Mouse (Mus musculus) heart, postnatal 0 days (tissue): ENCODE measurements around the gene Myo9a. TPM values are rescaled to one million over a fixed set of nuclear protein-coding genes. Genes with fewer than 3 reads are reported as not detected.

Experiments used
- ATAC-seq: fragments of 200-750 bp; cut with Nextera tagmentation; 2 replicates; pipeline ENCODE4 v1.8.0; 2017; ENCODE audit warnings: low read depth, moderate number of reproducible peaks, moderate library complexity; ENCODE audit not compliant: insufficient read depth
- DNase-seq: peaks from one replicate; pipeline ENCODE4 v3.0.0-alpha.2; 2016; ENCODE audit warnings: low spot score
- H3K27ac ChIP-seq: fragments of 300-500 bp; sonication (generic); 2 replicates; pipeline ENCODE4 v1.5.1; 2014; ENCODE audit warnings: low read depth, mild to moderate bottlenecking
- H3K27me3 ChIP-seq: fragments of 300-500 bp; sonication (generic); 2 replicates; pipeline ENCODE4 v1.6.1; 2014; ENCODE audit warnings: low read length, mixed read lengths; ENCODE audit not compliant: control insufficient read depth, insufficient read depth
- H3K36me3 ChIP-seq: fragments of 300-500 bp; sonication (generic); replicated peaks from 2 replicates; pipeline ENCODE4 v1.6.1; 2014; ENCODE audit warnings: low read length, mixed read lengths; ENCODE audit not compliant: control insufficient read depth, insufficient read depth
- H3K4me1 ChIP-seq: fragments of 300-500 bp; sonication (generic); 2 replicates; pipeline ENCODE4 v1.6.1; 2014; ENCODE audit warnings: antibody characterized with exemption; ENCODE audit not compliant: control insufficient read depth, insufficient read depth
- H3K4me2 ChIP-seq: fragments of 300-500 bp; sonication (generic); 2 replicates; pipeline ENCODE4 v1.6.1; 2014; ENCODE audit warnings: low read depth, mild to moderate bottlenecking, low read length, moderate library complexity
- H3K4me3 ChIP-seq: fragments of 300-500 bp; sonication (generic); 2 replicates; pipeline ENCODE4 v1.5.1; 2014; ENCODE audit warnings: low read depth, low read length
- H3K9ac ChIP-seq: fragments of 300-500 bp; sonication (generic); replicated peaks from 2 replicates; pipeline ENCODE4 v1.6.1; 2014; ENCODE audit warnings: low read depth, low read length, mixed read lengths
- H3K9me3 ChIP-seq: fragments of 300-500 bp; sonication (generic); replicated peaks from 2 replicates; pipeline ENCODE4 v1.6.1; 2016; ENCODE audit warnings: low read length; ENCODE audit not compliant: control insufficient read depth
- CTCF ChIP-seq: IDR thresholded peaks from 2 replicates; pipeline ENCODE4 v1.5.1; 2016; ENCODE audit warnings: antibody characterized with exemption, control low read depth, low read depth
- EP300 ChIP-seq: IDR thresholded peaks from 2 replicates; pipeline ENCODE4 v1.6.1; 2016; ENCODE audit warnings: antibody characterized with exemption, low read depth
- WGBS: fragments of 180-500 bp; shearing (Covaris S2); extraction: QIAGEN DNeasy Blood & Tissue Kit; methylation state at CpG from one replicate; pipeline ENCODE4 v1.1.7; 2014; 5-methylcytosine and 5-hydroxymethylcytosine counted together
- polyA plus RNA-seq: library from polyadenylated mRNA; unstranded; fragments of >200 nt; fragmentation: Nextera tagmentation; extraction: Ambion mirVana; gene quantifications from 2 replicates; pipeline ENCODE4 v1.2.1, GENCODE M21; 2015
- total RNA-seq: library from RNA; depleted of rRNA; stranded (reverse); fragments of >200 nt; gene quantifications from 2 replicates; pipeline ENCODE4 v1.2.3, GENCODE M21; 2014; ENCODE audit warnings: low replicate concordance

Myo9a gene
- total and polyA plus RNA-seq, 2 experiments from 2014 or later = 4.5 to 12.2 TPM

DNA sequence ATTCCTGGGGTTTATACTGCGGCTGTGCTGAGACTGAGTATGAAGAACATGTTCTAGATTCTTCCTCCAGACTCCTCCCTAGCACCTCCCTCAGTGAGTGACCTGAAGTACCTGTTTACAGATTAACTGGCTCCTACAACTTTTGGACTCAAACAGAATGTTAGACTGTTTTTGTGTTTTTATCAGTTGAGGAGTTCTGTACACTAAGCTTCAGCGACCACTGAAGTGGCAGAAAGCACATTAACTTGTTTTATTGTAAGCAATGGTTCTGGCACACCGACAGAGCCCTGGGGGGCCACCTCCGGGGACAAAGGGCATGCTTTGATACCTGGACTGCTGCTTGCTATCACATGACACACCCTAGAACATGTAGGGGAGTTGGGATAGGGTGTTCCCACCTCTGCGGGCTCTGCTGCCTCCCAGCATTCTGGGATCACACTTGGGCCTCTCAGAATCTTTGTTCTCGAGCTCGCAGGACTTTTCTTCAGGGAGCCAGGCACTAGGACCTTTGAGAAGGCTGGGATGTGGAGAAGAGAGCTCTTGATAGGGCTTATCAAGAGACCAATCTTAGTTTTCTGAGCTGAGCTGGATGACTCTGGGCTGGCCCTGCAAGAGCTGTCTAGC is 34.3 kb upstream of the Myo9a start:
- Histone ChIP-seq H3K4me3 (no peak overlapping the region), H3K4me2 (no peak overlapping the region), H3K9ac (no peak overlapping the region), H3K4me1 (no peaks in the 10 kb centered on the region), H3K27me3 (no peaks in the 10 kb centered on the region), H3K27ac (no peak overlapping the region), H3K9me3 (peaks cover 4% of the 10 kb centered on the region; the same call in 1 of the 2 replicates), H3K36me3 (no peaks in the 10 kb centered on the region)
- no peak for DNase-seq
- WGBS = 63% methylated on average over 7 of the region's 7 CpGs
- TF ChIP-seq CTCF = no peak
- no peak for TF ChIP-seq EP300
- no peak for ATAC-seq

DNA sequence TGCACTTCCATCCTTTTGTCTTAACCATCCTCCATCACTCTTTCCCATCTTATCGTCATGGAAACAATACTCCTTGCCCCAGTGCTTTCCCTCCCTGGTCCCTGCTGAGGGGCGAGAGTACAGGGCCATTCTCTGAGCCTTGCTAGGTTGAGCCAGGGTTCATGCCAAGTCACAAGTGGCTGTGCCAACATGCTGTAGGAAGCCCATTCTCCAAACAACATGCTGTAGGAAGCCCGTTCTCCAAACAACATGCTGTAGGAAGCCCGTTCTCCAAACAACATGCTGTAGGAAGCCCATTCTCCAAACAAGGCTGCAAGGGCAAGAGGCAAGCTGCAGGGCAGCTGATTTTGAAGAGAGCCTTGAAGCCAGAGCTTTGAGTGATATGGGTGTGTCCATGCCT is 32.5 kb upstream of the Myo9a start:
- Histone ChIP-seq H3K4me3 (no peak overlapping the region), H3K27ac (no peak overlapping the region), H3K36me3 (no peaks in the 10 kb centered on the region), H3K4me2 (no peak overlapping the region), H3K9ac (no peak overlapping the region), H3K4me1 (0 out of 2 replicates have a peak, but pooled peaks cover under 1% of the 10 kb centered on the region), H3K9me3 (peaks cover 4% of the 10 kb centered on the region; the same call in 1 of the 2 replicates), H3K27me3 (no peaks in the 10 kb centered on the region)
- ATAC-seq (no peak), DNase-seq (no peak)
- no peak for TF ChIP-seq CTCF
- 81% methylated on average over 4 of the region's 4 CpGs for WGBS

DNA sequence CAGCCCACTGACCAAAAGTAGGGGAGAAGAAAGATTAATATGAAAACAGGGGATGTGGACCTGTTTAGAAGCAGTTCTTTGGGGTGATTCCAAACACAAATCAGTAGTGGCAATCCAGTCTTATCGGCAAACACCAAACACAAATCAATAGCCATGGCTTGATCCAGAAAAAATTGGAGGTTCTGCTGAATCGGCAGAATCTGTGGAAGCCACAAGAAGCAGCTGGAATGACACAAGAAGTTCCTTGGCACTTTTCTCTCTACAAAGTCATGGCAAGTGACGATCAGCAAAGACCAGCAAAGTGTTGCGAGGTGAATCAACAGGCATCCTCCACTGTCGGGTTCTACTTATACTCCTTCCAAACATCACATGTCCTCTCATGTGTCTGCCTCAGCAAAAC is 29.6 kb upstream of the Myo9a start:
- Histone ChIP-seq H3K9ac (no peak overlapping the region), H3K36me3 (no peaks in the 10 kb centered on the region), H3K27me3 (no peaks in the 10 kb centered on the region), H3K9me3 (peaks cover 4% of the 10 kb centered on the region; the same call in 1 of the 2 replicates), H3K4me2 (no peak overlapping the region), H3K4me1 (peaks cover 11% of the 10 kb centered on the region), H3K4me3 (no peak overlapping the region), H3K27ac (no peak overlapping the region)
- TF ChIP-seq EP300 (no peak), CTCF (no peak)
- ATAC-seq (no peak), DNase-seq (no peak)
- 66% methylated on average over 5 of the region's 5 CpGs for WGBS

DNA sequence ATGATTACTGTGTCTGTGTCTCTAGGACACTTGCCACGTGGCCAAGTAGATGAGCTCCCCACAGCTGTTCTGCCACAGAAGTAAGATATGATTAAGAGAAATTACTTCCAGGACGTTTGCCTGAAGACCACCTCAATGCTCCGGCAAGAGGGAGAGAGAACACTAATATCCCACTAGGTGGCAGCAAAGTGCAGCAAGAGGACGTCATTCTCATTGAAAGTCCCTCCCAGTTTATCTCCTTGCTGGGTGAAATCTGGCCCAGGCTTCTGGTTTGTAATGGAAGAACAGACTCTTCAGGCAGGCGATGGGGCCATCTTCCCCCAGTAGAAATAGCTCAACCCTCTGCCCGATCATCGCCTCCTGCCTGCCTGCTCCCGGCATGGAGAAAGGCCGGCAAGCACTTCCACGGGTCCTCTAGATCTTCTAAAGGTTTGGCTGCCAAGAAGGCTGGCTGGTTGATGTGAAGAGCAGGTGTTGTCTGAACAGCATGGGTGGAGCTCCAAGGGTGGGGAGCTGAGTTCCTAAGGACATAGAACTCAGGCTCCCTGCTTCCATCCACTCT is 27.5 kb upstream of the Myo9a start:
- no peaks in the 10 kb centered on the region for H3K36me3 ChIP-seq
- peaks cover 11% of the 10 kb centered on the region for H3K4me1 ChIP-seq
- DNase-seq (peak; percentile 94), ATAC-seq (peak; percentile 70; the same call in 1 of the 2 replicates)
- H3K9me3 ChIP-seq = peaks cover 4% of the 10 kb centered on the region; the same call in 1 of the 2 replicates
- H3K27ac ChIP-seq = no peak overlapping the region; the same call in 1 of the 2 replicates
- H3K9ac ChIP-seq = no peak overlapping the region
- peak overlapping the region; percentile 55 for H3K4me2 ChIP-seq
- TF ChIP-seq CTCF (peak; percentile 93), EP300 (no peak)
- H3K4me3 ChIP-seq = peak overlapping the region; percentile 26
- no peaks in the 10 kb centered on the region for H3K27me3 ChIP-seq
- WGBS = 9% methylated on average over 10 of the region's 10 CpGs

DNA sequence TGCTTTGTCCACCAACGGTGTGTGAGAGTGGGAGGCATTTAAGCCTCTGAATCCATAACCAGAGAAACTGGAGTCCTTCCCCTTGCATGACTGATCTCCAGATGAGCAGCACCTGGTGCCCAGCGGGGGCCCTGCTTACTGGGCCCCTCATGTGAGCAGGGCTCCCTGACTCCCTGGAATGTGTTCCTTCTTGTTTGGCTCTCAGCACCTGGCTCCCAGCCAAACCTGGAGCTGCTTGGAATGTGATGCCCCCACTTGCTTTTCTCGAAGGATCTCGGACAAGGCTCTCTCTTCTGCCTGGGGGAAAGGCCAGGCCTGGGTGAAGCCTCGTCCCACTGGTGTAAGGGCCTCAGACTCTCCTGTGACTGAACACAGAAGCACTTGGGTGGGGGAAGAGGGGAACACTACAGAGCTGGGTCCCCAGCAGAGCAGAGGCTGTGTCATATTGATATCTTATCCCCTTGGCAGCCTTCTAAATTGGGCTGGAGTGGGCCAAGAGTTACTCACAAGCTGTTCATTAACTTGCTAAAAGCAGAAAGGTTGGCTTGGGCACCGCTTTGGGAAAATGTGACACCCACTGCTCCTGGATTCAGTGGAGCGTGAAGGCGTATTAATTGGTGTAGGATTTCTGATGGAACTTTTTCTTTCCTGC is 26.8 kb upstream of the Myo9a start:
- Histone ChIP-seq H3K27ac (peak overlapping the region; percentile 39; the same call in 1 of the 2 replicates), H3K4me2 (no peak overlapping the region), H3K4me3 (no peak overlapping the region), H3K9ac (no peak overlapping the region), H3K27me3 (no peaks in the 10 kb centered on the region), H3K9me3 (peaks cover 4% of the 10 kb centered on the region; the same call in 1 of the 2 replicates), H3K4me1 (peaks cover 11% of the 10 kb centered on the region), H3K36me3 (no peaks in the 10 kb centered on the region)
- 35% methylated on average over 8 of the region's 8 CpGs for WGBS
- ATAC-seq (peak; percentile 33; the same call in 1 of the 2 replicates), DNase-seq (no peak)
- TF ChIP-seq EP300 = no peak
- no peak for TF ChIP-seq CTCF
